Mouse (Mus musculus) liver, embryonic 15.5 days (tissue): ENCODE measurements around the gene Rnf157. TPM values are rescaled to one million over a fixed set of nuclear protein-coding genes. Genes with fewer than 3 reads are reported as not detected.
A peak's percentile ranks its signal among the peaks of the same experiment; 100 is the strongest.

Source experiments
- ATAC-seq: fragments of 200-750 bp; cut with Nextera tagmentation; 2 replicates; pipeline ENCODE4 v1.8.0; 2017; ENCODE audit warnings: moderate number of reproducible peaks, mild to moderate bottlenecking, moderate library complexity; ENCODE audit not compliant: insufficient read depth
- H3K27ac ChIP-seq: fragments of 300-500 bp; sonication (generic); replicated peaks from 2 replicates; pipeline ENCODE4 v1.5.1; 2015; ENCODE audit warnings: mild to moderate bottlenecking, inconsistent platforms
- H3K27me3 ChIP-seq: fragments of 300-500 bp; sonication (generic); 2 replicates; pipeline ENCODE4 v1.6.1; 2015; ENCODE audit warnings: mild to moderate bottlenecking, inconsistent platforms
- H3K36me3 ChIP-seq: fragments of 300-500 bp; sonication (generic); replicated peaks from 2 replicates; pipeline ENCODE4 v1.6.1; 2015; ENCODE audit warnings: moderate library complexity, mild to moderate bottlenecking, inconsistent platforms
- H3K4me1 ChIP-seq: fragments of 300-500 bp; sonication (generic); replicated peaks from 2 replicates; pipeline ENCODE4 v1.6.1; 2015; ENCODE audit warnings: inconsistent platforms
- H3K4me2 ChIP-seq: fragments of 300-500 bp; sonication (generic); 2 replicates; pipeline ENCODE4 v1.6.1; 2015; ENCODE audit warnings: moderate library complexity, mild to moderate bottlenecking, inconsistent platforms
- H3K4me3 ChIP-seq: fragments of 300-500 bp; sonication (generic); replicated peaks from 2 replicates; pipeline ENCODE4 v1.5.1; 2015; ENCODE audit warnings: mild to moderate bottlenecking, inconsistent platforms
- H3K9ac ChIP-seq: fragments of 300-500 bp; sonication (generic); 2 replicates; pipeline ENCODE4 v1.6.1; 2015; ENCODE audit warnings: moderate library complexity, mild to moderate bottlenecking, inconsistent platforms
- H3K9me3 ChIP-seq: fragments of 300-500 bp; sonication (generic); replicated peaks from 2 replicates; pipeline ENCODE4 v1.6.1; 2016; ENCODE audit warnings: inconsistent platforms
- WGBS: fragments of 180-500 bp; shearing (Covaris S2); methylation state at CpG from one replicate; pipeline ENCODE4 v1.1.7; 2015; ENCODE audit warnings: mixed read lengths; ENCODE audit not compliant: insufficient replicate concordance; 5-methylcytosine and 5-hydroxymethylcytosine counted together
- polyA plus RNA-seq: library from polyadenylated mRNA; unstranded; fragments of >200 nt; fragmentation: Nextera tagmentation; extraction: Ambion mirVana; gene quantifications from 2 replicates; pipeline ENCODE4 v1.2.1, GENCODE M21; 2015

Gene Rnf157
- polyA plus RNA-seq, 1 experiment from 2014 or later, result 1.4 TPM

DNA sequence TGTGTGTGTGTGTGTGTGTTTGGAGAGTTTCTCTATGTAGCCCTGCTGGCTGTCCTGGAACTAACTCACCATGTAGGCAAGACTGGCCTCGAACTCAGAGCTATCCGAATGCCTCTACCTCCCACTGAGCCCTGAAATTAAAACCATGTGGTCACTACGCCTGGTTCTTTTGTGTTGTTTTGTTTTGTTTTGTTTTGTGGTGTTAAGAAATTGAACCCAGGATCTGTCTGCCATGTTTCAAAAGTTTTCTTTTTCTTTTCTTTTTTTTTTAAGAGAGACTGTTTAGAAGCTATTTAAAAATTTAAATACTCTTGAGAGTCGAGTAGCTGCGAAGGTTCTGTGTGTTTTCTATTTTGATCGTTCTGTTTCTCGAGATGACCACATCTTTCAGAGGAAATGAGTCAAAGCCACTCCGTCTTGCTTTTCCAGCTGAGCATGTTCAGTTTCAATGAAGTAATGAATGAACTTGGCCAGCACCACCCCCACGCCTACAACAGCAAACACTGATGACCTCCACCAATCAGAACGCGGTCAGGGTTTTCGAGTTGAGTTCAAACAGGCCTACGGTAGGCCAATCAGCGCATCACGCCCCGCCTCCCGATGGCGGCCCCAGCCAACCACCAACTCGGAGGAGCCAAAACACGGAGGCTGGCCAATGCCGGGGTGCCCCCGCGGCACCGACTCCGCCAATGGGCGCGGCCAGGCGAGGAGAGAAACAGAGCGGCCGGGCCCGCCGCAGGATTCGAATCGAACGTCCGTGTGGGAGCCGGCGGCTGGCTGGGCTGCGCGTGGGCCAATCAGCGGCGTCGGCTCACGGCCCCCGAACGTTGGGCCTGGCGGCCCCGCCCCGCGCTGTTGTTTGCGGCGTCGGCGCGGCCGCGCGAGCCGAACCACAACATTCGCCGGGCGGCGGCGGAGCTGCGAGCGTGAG lies 20.8 kb upstream of the Rnf157 start, which contains the start of gene Ubald2:
Ubald2 (plus strand) TSS at position 739 of the 931 bp plus-strand sequence.
- H3K9ac ChIP-seq, result peak within 1 kb of the TSS; percentile 96
- no peaks in the 10 kb centered on the region for H3K9me3 ChIP-seq
- WGBS, result 3% methylated on average over 64 of the region's 66 CpGs
- peaks cover 25% of the 10 kb centered on the region for H3K36me3 ChIP-seq
- peaks cover 72% of the 10 kb centered on the region for H3K4me1 ChIP-seq
- H3K27ac ChIP-seq, result peak within 1 kb of the TSS; percentile 94
- peak within 1 kb of the TSS; percentile 92 for H3K4me3 ChIP-seq
- H3K4me2 ChIP-seq, result peak within 1 kb of the TSS; percentile 73
- ATAC-seq, result peak; percentile 96
- no peaks in the 10 kb centered on the region for H3K27me3 ChIP-seq

DNA sequence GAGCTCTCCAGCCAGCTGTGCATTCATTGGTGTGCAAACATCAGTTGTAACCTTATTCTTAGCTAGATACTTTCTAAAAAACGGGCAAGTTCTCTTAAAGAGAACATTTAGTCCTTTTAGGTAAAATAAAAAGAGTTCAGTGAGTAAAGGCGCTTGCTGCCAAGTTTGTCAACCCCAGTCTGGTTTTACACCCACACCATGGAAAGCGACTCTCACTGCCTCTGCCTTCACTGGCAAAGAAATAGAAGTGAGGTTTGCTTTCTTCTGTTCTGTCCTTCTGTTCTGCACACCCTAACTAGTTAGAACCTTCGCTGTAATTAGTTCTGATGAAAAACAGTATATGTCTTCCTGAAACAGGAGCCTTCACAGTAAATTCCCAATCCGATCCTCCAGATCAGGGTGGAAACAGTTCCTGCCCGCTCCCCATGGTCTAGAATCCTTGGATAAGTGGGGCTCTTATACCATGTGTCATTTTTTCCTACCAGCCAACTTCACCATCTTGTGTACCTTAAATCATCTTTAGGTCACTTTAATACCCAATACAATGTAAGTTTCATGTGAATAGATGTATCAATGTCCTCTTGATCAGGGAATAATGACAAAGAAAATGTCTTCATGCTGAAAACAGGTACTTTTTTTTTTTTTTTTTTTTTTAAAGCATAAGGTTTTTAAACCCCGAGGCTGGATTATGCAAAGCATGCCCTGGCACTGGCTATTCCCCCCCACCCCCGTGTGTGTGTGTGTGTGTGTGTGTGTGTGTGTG lies 19.9 kb upstream of the Rnf157 start:
- Histone ChIP-seq H3K4me1 (peaks cover 76% of the 10 kb centered on the region), H3K36me3 (peaks cover 21% of the 10 kb centered on the region), H3K27ac (peak overlapping the region; percentile 73; the same call in 1 of the 2 replicates), H3K9me3 (no peaks in the 10 kb centered on the region), H3K9ac (no peak overlapping the region), H3K4me3 (peak overlapping the region; percentile 30), H3K4me2 (peak overlapping the region; percentile 63), H3K27me3 (no peaks in the 10 kb centered on the region)
- 62% methylated on average over 8 of the region's 8 CpGs for WGBS
- no peak for ATAC-seq

DNA sequence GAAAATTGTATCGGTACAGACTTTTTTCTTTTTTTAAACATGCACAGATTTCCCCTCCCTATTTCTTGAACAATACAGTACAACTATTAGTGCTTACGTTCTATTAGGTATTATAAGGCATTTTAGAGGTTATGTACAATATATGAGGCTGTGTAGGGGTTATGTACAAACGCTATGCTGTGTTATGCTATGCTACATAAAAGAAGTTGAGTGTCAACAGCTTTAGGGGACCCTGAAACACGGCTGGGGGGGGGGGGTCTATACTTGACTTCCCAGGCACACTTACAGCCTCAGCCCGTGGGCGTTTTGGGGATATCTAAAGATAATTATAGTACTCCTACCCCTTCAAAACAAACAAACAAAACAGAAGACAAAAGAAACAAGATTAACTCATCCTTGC lies 19.3 kb upstream of the Rnf157 start:
- Histone ChIP-seq H3K27ac (peak overlapping the region; percentile 15; the same call in 1 of the 2 replicates), H3K36me3 (peaks cover 15% of the 10 kb centered on the region), H3K4me3 (no peak overlapping the region), H3K27me3 (no peaks in the 10 kb centered on the region), H3K9ac (no peak overlapping the region), H3K9me3 (no peaks in the 10 kb centered on the region), H3K4me2 (no peak overlapping the region), H3K4me1 (peaks cover 69% of the 10 kb centered on the region)
- 58% methylated on average over 6 of the region's 6 CpGs for WGBS
- no peak for ATAC-seq

DNA sequence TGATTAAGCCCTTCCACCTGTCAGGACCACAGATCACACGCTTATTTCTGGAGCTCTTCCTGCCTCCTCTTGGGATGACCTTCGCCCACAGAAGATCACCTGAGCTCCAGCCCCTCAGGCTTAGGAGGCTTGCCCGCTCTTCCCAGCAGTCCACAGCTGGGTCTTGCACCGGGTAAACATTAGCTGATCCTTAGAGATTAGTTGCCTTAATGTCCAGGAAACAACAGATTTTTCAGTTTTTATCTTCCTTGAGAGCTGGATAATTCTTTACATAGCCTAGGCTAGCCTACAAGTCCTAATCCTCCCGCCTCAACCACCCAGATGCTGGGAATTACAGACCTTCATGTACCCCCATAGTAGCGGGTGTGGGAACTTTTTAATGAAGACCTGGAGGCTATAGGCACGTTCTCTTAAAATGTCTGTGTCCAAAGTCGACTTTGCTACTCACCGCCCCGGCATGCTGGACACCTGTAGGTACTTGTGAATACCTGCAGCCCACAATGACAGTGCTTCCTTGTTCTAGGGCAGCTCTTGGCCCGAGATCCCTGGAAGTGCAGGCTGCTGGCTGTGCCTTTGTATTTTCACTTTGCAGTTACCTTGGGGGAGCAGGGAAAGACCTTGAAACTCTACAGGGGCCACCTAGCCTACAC lies 18.7 kb upstream of the Rnf157 start:
- 64% methylated on average over 11 of the region's 11 CpGs for WGBS
- no peaks in the 10 kb centered on the region for H3K9me3 ChIP-seq
- H3K27me3 ChIP-seq, result no peaks in the 10 kb centered on the region
- H3K4me2 ChIP-seq, result peak overlapping the region; percentile 56
- 0 out of 2 replicates have a peak overlapping the region, but pooled peaks have one; percentile 77 for H3K27ac ChIP-seq
- H3K9ac ChIP-seq, result peak overlapping the region; percentile 43; the same call in 1 of the 2 replicates
- H3K36me3 ChIP-seq, result peaks cover 9% of the 10 kb centered on the region
- ATAC-seq, result no peak
- H3K4me1 ChIP-seq, result peaks cover 64% of the 10 kb centered on the region
- H3K4me3 ChIP-seq, result 0 out of 2 replicates have a peak overlapping the region, but pooled peaks have one; percentile 7

DNA sequence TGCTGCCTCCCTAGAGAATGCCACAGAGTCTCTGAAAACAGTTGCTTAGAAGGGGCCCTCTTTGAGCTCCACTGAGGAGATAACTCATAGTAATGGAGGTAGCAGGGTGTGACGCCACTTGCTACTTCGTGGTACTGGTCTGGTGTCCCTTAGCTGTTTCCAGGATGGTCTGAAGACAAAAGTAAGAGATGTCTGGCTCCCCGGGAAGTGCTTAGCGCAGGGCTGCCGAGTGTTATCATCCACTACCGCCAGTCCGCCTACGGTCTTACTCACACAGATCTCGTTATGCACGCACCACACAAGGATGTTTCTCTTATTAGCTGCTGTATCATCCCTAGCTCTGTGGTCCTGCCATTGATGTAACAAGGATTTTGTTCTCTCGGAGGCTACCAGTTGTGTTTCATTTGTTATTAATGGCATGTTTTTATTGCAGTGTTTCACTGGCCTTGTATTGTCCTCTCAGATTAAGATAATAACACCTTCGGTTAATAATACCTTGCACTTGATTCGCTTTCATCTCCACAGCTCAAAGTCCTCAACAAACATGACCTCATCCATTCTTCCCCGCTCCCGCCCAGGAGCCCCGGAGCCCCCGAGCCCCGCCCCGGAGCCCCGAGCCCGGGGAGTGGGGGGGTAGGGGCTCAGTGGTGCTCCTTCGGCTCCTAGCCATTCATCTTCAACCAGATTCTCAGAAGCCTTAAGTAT lies 18.0 kb upstream of the Rnf157 start:
- Histone ChIP-seq H3K9me3 (no peaks in the 10 kb centered on the region), H3K4me3 (peak overlapping the region; percentile 7; the same call in 1 of the 2 replicates), H3K9ac (peak overlapping the region; percentile 43; the same call in 1 of the 2 replicates), H3K4me2 (peak overlapping the region; percentile 56), H3K4me1 (peaks cover 57% of the 10 kb centered on the region), H3K27me3 (no peaks in the 10 kb centered on the region), H3K27ac (peak overlapping the region; percentile 77), H3K36me3 (peaks cover 2% of the 10 kb centered on the region; the same call in 1 of the 2 replicates)
- WGBS, result 33% methylated on average over 22 of the region's 22 CpGs
- no peak for ATAC-seq

DNA sequence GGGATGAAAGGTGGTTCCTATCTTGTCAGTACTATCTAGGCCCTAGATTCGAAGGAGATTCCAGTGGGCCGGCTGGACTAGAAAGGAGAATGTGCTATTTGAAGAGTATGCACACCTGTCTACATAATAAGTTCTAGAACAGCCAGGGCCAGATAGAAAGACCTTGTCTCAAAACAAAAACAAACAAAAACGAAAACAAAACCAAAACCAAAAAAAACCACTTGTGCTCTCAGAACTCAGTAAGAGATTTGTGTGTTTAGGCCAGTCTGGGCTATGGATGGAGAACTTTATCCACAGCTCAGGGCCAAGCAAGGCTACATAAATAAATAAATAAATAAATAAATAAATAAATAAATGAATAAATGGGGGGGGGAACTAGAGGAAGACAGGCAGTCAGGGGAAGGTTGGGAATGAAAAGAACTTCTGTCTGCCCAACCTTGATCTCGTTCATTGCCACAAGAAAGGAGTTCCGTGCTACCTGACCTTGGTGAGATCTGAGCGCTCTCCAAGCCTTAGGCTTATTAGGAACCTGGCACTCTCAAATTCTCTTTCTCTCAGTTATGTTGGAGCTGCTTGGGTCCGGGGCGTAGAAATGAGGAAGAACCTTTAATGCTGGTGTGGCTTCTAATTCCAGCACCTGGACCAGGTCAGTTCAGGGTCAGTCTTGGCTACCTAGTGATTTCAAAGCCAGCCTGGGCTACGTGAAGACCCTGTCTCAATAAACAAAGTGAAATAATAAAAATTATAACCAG lies 17.2 kb upstream of the Rnf157 start:
- Histone ChIP-seq H3K4me3 (peak overlapping the region; percentile 7; the same call in 1 of the 2 replicates), H3K4me1 (peaks cover 53% of the 10 kb centered on the region), H3K9me3 (no peaks in the 10 kb centered on the region), H3K36me3 (no peaks in the 10 kb centered on the region), H3K9ac (peak overlapping the region; percentile 43; the same call in 1 of the 2 replicates), H3K4me2 (peak overlapping the region; percentile 56), H3K27me3 (no peaks in the 10 kb centered on the region), H3K27ac (peak overlapping the region; percentile 77)
- WGBS, result 69% methylated on average over 9 of the region's 9 CpGs
- ATAC-seq, result no peak

DNA sequence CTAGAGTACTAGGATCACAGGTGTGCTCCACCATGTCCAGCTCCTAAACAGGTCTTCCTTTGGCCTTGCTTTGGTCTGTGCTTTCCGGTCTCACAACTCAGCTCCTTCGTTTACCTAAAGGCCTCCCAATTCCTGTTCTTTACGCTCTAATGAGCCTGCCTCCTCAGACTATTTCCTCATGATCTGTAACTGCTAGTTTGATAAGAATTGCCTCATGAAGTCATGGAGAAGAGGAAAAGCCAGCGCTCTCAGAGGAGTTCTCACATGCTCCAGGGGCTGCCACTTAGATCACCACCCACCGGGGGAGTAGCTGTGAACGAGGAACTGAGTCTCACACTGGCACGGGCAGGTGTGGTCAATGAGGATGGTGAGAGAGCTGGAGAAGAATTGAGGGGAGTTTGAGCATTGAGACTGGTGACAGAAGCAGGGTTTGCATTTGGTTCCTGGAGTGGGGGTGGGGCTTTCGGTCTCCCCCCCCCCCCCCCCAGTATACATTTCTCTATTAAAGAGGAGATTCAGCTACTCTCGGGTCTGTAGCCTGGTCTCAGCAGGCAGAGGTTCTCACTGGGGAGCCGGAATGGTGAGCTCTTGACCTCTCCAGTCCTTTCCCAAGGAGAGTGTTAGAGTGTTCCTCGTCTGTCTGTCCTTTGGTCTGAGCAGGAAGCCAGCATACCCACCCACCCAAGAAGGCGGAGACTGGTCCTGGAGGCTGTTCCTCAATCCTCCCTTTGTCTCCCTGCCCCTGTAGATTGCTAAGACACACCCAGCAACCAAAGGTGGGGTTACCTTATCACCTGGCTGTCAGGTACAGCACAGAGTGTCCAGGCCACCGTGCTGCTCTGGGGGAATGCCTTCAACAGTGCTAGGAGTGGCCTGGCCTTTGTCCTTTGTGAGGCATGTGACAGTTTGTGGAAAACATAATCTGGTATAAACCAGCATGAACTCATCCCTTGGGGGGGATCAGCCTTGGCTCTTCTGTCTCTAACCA lies 16.3 kb upstream of the Rnf157 start:
- no peaks in the 10 kb centered on the region for H3K9me3 ChIP-seq

DNA sequence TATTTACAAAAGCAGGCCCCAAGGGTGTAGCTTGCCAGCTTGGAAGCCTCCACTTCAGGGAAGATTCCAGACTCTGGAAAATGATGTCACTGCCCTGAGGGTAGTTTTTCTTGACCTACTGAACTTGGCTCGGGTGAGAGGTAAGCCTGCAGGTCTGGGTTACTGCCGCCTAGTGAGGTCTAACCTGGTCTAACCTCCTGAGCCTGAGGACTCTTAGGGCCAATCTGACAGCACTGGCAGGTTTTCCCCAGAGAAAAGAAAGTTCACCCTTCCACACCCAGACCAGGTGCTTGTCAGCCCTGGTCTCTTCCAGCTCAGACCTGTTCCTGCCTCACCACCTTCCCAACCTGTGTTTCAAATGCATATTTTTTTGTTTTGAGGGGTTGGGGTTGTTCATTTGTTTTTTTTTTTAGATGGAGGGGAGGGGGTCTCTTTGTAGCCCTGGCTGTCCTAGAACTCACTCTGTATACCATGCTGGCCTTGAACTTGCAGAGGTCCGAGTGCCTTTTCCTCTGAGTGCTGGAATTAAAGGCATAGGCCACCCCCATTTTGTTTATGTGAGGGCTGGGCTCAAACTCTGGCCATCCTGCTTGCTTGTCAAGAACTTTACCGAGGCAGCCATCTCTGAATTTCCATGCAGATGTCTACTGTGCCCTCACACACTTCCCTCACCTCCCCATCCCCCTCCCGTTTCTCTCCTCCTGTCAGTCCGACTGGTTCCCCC lies 14.2 kb upstream of the Rnf157 start:
- no peak for ATAC-seq
- no peak overlapping the region for H3K4me3 ChIP-seq
- no peaks in the 10 kb centered on the region for H3K36me3 ChIP-seq
- 58% methylated on average over 6 of the region's 6 CpGs for WGBS
- H3K27me3 ChIP-seq, result no peaks in the 10 kb centered on the region
- H3K4me2 ChIP-seq, result no peak overlapping the region
- no peak overlapping the region for H3K9ac ChIP-seq
- H3K4me1 ChIP-seq, result peaks cover 48% of the 10 kb centered on the region
- H3K9me3 ChIP-seq, result no peaks in the 10 kb centered on the region
- H3K27ac ChIP-seq, result no peak overlapping the region

More for the DNA sequence above, 16.3 kb upstream of the Rnf157 start:
- no peaks in the 10 kb centered on the region for H3K27me3 ChIP-seq
- no peak overlapping the region for H3K4me3 ChIP-seq
- peak overlapping the region; percentile 56 for H3K4me2 ChIP-seq
- H3K27ac ChIP-seq, result peak overlapping the region; percentile 77
- H3K4me1 ChIP-seq, result peaks cover 60% of the 10 kb centered on the region
- no peak for ATAC-seq
- H3K9ac ChIP-seq, result peak overlapping the region; percentile 43; the same call in 1 of the 2 replicates
- H3K36me3 ChIP-seq, result no peaks in the 10 kb centered on the region
- WGBS, result 31% methylated on average over 12 of the region's 13 CpGs
